Mouse (Mus musculus) cortical plate, adult 2 months (tissue): ENCODE measurements around the gene Zp1.

Experiments
- CTCF ChIP-seq: fragments of 200-500 bp; IDR thresholded peaks from 2 replicates; pipeline ENCODE4 v1.5.1; 2011; ENCODE audit warnings: mild to moderate bottlenecking, control low read depth, low read length; ENCODE audit not compliant: insufficient read depth; ENCODE audit errors: extremely low read depth
- POLR2A ChIP-seq: fragments of 200-500 bp; IDR thresholded peaks from 2 replicates; pipeline ENCODE4 v1.6.1; 2011; ENCODE audit warnings: mild to moderate bottlenecking, low read length, control low read depth; ENCODE audit not compliant: insufficient read depth; ENCODE audit errors: extremely low read depth

DNA sequence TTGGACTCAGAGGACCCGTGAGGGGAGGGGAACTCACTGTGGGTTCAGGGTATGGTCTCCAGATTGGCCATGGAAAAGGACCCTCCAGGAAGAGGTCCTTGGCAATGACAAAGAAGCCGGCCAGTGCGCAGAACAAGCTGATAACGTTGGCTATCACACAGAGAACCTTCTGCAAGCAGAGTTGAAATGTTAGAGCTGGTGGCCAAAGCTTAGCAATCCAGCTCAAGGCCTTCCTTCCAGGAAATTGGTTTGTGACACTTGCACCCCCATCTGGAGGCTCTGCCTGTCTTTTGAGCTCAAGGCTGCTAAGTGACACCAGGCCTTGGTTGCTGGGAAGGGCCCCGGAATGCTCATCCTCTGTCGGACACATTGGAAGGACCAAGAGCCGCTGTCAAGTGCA is 45.3 kb upstream of the Zp1 start:
- TF ChIP-seq CTCF (no peak), POLR2A (no peak)
